Mouse (Mus musculus): Measurements from ENCODE around the gene Sema4d.
"Not testable (repeated sequence)": the region's sequence is repeated elsewhere in the genome, so short reads cannot be mapped to it uniquely, and the experiment has no call there.

The Sema4d gene

GRCm38 (mm10) chr13:51793425-51793891 is at the start of gene Sema4d:
Gene Sema4d, minus strand, starts transcription at chr13:51793747.
- DNase-seq (ENCODE audit: low spot score) = peak; percentile 81

GRCm38 (mm10) chr13:51843298-51843697 is 49.8 kb upstream of the Sema4d start:
- DNase-seq (ENCODE audit: low spot score) = no peak

GRCm38 (mm10) chr13:51842773-51843172 is 49.2 kb upstream of the Sema4d start:
- DNase-seq (ENCODE audit: low spot score) = no peak

GRCm38 (mm10) chr13:51842191-51842590 is 48.6 kb upstream of the Sema4d start:
- DNase-seq (ENCODE audit: low spot score) = peak; percentile 57

- DNase-seq (ENCODE audit: low spot score) = no peak
These were observed 48.1 kb upstream of the Sema4d start for GRCm38 (mm10) chr13:51841541-51842115.

- no peak for DNase-seq (ENCODE audit: low spot score)
These were observed 47.2 kb upstream of the Sema4d start for GRCm38 (mm10) chr13:51840702-51841101.

GRCm38 (mm10) chr13:51839250-51840026 is 45.9 kb upstream of the Sema4d start:
- peak; percentile 83 for DNase-seq (ENCODE audit: low spot score)

- DNase-seq (ENCODE audit: low spot score) = no peak
These were observed 43.9 kb upstream of the Sema4d start for GRCm38 (mm10) chr13:51837402-51837801.

- not testable (repeated sequence) for DNase-seq (ENCODE audit: low spot score)
These were observed 41.7 kb upstream of the Sema4d start for GRCm38 (mm10) chr13:51835208-51835607.

GRCm38 (mm10) chr13:51834520-51834919 is 41.0 kb upstream of the Sema4d start:
- DNase-seq (ENCODE audit: low spot score) = no peak

- not testable (repeated sequence) for DNase-seq (ENCODE audit: low spot score)
These were observed 40.5 kb upstream of the Sema4d start for GRCm38 (mm10) chr13:51834024-51834423.

GRCm38 (mm10) chr13:51833611-51834010 is 40.1 kb upstream of the Sema4d start:
- peak; percentile 49 for DNase-seq (ENCODE audit: low spot score)

- DNase-seq (ENCODE audit: low spot score) = no peak
These were observed 38.9 kb upstream of the Sema4d start for GRCm38 (mm10) chr13:51832491-51832890.

GRCm38 (mm10) chr13:51830744-51831450 is 37.4 kb upstream of the Sema4d start:
- DNase-seq (ENCODE audit: low spot score) = peak; percentile 70

GRCm38 (mm10) chr13:51823822-51824495 is 30.4 kb upstream of the Sema4d start:
- DNase-seq (ENCODE audit: low spot score) = peak; percentile 45

- DNase-seq (ENCODE audit: low spot score) = no peak
These were observed 28.4 kb upstream of the Sema4d start for GRCm38 (mm10) chr13:51821988-51822387.

GRCm38 (mm10) chr13:51819351-51819750 is 25.8 kb upstream of the Sema4d start:
- no peak for DNase-seq (ENCODE audit: low spot score)

GRCm38 (mm10) chr13:51818944-51819326 is 25.4 kb upstream of the Sema4d start:
- no peak for DNase-seq (ENCODE audit: low spot score)

- no peak for DNase-seq (ENCODE audit: low spot score)
These were observed 24.8 kb upstream of the Sema4d start for GRCm38 (mm10) chr13:51818170-51818943.

GRCm38 (mm10) chr13:51816559-51817041 is 23.1 kb upstream of the Sema4d start:
- DNase-seq (ENCODE audit: low spot score) = no peak

GRCm38 (mm10) chr13:51815865-51816504 is 22.4 kb upstream of the Sema4d start:
- DNase-seq (ENCODE audit: low spot score) = no peak

Data from embryo, embryonic 10 days (tissue).